Mouse (Mus musculus) E14TG2a.4 (cell line): ENCODE data around the gene Setd5.
A peak's percentile ranks its signal among the peaks of the same experiment; 100 is the strongest.

Experiments used
- H3K27me3 ChIP-seq: 2 replicates; pipeline ENCODE4 v1.6.1; 2014; ENCODE audit warnings: low read length, control low read depth; ENCODE audit not compliant: insufficient read depth
- H3K36me3 ChIP-seq: 2 replicates; pipeline ENCODE4 v1.6.1; 2014; ENCODE audit warnings: low read length, control low read depth; ENCODE audit not compliant: insufficient read depth
- H3K4me1 ChIP-seq: replicated peaks from 2 replicates; pipeline ENCODE4 v1.6.1; 2014; ENCODE audit warnings: low read depth, low read length, control low read depth
- H3K4me3 ChIP-seq: replicated peaks from 2 replicates; pipeline ENCODE4 v1.5.1; 2014; ENCODE audit warnings: mild to moderate bottlenecking, low read length
- H3K9me3 ChIP-seq: 2 replicates; pipeline ENCODE4 v1.6.1; 2014; ENCODE audit warnings: low read length, control low read depth
- CTCF ChIP-seq: conservative IDR thresholded peaks from 2 replicates; pipeline ENCODE4 v1.5.1; 2014; ENCODE audit warnings: low read length
- NANOG ChIP-seq: IDR thresholded peaks from 2 replicates; pipeline ENCODE4 v1.6.1; 2014; ENCODE audit warnings: borderline replicate concordance, low read length, mixed read lengths
- POU5F1 ChIP-seq: IDR thresholded peaks from 2 replicates; pipeline ENCODE4 v1.6.1; 2014; ENCODE audit warnings: low read length, borderline replicate concordance

Setd5 gene

DNA sequence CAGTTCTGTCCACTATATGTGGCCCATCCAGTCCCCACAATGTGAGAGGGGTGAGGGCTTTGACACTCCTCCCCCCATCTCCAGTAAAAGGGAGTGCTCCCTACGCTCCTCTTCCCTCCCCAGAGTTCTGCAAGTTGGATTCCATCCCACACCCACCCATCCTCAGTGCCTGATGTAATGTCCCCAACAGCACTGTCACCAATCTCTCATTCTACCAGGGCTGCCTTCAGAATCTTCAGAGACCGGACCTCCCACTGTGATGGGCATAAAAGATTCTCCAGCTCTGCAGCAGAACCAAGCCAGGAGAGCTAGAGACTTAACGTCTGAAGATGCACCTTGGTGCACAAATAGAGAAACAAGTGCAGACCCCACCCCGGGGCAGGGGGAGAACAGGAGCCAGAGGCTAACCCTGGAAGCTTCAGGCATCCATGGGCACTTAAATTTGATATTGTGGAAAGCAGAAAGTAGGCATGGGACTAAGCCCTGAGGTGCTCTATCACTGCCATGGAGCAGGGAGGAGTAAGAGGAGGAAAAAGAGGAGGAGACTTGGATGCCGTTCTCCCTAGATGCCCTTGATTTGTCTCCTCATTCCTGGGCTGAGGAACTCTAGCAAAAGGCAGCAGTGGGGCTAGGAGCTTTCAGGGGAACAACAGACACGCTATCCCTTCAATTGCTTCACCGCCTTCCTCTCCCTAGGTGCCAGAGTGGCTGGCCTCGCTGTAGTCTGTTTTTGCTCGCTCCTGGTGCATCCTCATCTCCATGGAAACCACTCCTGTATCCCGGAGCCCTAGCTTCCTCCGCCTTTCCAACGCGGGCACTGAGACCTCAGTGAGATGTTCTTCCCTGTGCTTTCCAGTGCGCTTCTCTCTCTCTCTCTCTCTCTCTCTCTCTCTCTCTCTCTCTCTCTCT lies 101.4 kb downstream of the Setd5 start:
- peaks cover 15% of the 10 kb centered on the region for H3K4me1 ChIP-seq
- TF ChIP-seq NANOG (no peak), POU5F1 (no peak), CTCF (no peak)
- H3K36me3 ChIP-seq, result no peaks in the 10 kb centered on the region
- peaks cover 21% of the 10 kb centered on the region for H3K27me3 ChIP-seq
- H3K4me3 ChIP-seq, result 0 out of 2 replicates have a peak overlapping the region, but pooled peaks have one; percentile 23
- H3K9me3 ChIP-seq, result no peaks in the 10 kb centered on the region

DNA sequence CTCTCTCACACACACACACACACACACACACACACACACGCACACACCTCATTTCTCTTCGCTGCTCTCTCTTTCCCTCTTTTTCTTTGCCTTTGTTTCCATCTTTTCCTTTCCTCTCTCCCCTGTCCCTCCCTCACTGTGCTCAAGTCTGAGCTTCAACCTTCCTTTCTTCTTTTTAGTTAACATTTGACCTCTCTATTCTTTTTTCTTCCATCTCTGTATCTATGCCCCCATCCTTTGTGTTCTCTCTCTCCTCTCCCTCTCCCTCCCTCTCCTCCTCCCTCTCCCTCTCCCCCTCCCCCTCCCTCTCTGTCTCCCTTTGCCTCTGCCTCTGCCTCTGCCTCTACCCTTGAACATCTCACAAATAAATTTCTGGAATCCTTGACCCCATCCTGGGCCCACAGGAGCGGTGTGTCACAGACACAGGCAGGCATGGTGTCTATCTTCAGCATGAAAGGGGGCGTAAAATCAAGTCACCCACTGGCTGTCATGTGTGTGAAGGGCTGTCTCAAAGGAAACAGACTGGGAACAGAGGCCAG lies 102.1 kb downstream of the Setd5 start:
- H3K36me3 ChIP-seq, result no peaks in the 10 kb centered on the region
- H3K4me3 ChIP-seq, result no peak overlapping the region
- TF ChIP-seq POU5F1, result no peak
- TF ChIP-seq NANOG, result no peak
- TF ChIP-seq CTCF, result no peak
- no peaks in the 10 kb centered on the region for H3K9me3 ChIP-seq
- H3K27me3 ChIP-seq, result peaks cover 21% of the 10 kb centered on the region
- peaks cover 17% of the 10 kb centered on the region for H3K4me1 ChIP-seq

DNA sequence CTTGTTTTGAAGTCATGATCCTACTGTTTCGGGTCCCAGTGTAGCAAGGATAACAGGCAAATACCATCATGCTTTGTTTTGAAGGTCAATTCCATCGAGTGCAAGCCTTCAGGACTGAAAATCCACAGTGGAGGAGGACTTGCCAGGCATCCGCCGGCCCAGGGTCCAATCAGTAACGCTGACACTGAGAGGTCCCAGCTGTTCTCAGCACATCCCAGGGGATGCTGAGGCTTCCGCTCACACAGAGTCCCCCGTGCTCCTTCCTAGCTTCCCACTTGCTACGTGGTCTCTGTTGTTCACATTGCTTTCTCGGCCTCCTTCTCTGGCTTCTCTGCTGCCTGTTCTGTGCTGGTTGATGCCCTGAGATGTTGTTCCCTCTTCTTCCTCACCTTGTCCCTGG lies 107.0 kb downstream of the Setd5 start:
- Histone ChIP-seq H3K4me3 (no peak overlapping the region), H3K9me3 (no peaks in the 10 kb centered on the region), H3K4me1 (peaks cover 10% of the 10 kb centered on the region), H3K36me3 (no peaks in the 10 kb centered on the region), H3K27me3 (peaks cover 12% of the 10 kb centered on the region)
- no peak for TF ChIP-seq CTCF
- no peak for TF ChIP-seq NANOG
- no peak for TF ChIP-seq POU5F1

DNA sequence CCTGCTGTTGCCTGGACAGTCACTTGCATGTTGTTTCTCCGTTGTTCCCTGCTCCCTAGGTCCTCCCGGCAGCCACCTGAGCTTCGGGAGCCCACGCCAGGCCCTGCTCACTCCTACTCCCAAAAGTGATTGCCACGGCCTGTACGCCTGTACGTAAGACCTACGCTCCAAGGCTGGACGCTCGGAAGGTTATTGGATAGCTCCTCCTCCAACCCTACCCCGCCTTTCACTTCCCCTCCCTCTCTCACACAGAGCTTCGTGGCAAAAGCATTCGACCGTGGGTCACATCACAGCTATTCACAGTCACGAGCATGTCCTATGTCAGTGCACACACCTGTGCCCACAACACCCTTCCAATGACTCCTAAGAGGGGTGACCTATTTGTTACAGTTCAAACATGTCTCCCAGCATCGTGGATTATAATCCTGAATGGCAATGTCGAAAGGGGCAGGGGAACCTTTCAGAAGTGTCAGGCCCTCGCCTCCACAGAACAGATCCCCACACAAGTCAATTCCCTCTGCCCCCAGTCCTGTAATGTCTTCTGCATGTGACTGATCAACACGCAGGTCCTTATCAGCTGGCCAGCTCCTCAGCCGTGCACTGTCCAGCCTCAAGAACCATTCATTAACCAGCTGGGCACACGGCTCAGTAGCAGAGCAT lies 107.8 kb downstream of the Setd5 start:
- H3K27me3 ChIP-seq, result peaks cover 4% of the 10 kb centered on the region; the same call in 1 of the 2 replicates
- H3K4me1 ChIP-seq, result peaks cover 10% of the 10 kb centered on the region
- no peak for TF ChIP-seq CTCF
- TF ChIP-seq NANOG, result no peak
- TF ChIP-seq POU5F1, result no peak
- no peaks in the 10 kb centered on the region for H3K9me3 ChIP-seq
- H3K4me3 ChIP-seq, result no peak overlapping the region
- H3K36me3 ChIP-seq, result no peaks in the 10 kb centered on the region

DNA sequence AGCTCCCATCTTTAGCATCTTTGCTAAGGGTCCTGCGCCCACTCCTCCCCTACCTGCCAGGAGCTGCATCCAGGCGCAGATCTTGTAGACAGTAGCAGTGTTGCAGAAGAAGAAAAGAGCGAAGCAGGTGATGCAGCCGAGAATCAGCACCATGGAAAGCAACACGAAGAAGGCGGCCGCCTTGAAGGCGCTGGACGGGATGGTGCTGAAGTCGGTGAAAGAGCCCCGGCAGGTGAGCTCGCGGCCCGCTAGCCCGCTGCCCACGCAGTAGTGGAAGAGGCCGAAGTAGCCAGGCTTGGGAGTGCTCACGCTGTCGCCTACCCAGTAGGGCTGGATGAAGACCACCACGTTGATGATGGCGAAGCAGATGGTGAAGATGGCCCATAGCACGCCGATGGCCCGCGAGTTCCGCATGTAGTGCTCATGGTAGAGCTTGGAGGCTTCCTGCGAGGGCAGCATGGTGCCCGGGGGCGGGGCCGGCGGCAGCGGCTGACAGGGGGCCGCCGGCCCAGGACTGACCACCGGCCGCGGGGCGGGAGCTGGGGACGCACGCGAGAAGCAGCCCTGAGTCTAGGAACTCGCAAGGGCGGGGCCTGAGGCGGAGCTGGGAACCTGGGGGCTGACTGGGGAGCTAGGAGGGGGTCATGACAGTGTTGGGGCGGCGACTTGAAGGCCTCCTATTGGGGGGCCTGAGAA lies 116.7 kb downstream of the Setd5 start:
- TF ChIP-seq POU5F1 (no peak), CTCF (no peak), NANOG (no peak)
- Histone ChIP-seq H3K36me3 (no peaks in the 10 kb centered on the region), H3K27me3 (peaks cover 56% of the 10 kb centered on the region), H3K4me1 (peaks cover 14% of the 10 kb centered on the region), H3K4me3 (peak overlapping the region; percentile 80), H3K9me3 (no peaks in the 10 kb centered on the region)

DNA sequence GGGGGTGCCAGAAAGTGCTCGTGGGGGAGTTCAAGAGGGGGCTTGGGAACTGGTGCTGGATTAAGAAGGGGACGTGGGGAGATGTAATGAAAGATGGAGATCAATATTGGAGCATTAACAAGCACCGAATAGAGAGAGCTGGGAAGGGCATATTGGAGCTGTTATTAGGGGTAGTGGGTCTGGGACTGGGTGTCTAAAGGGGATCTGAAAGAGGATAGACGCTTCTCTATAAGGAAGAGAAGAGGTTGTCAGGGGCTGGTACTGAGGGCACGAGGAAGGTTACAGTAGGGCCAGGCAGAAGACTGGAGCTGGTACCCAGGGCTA lies 117.3 kb downstream of the Setd5 start:
- peaks cover 56% of the 10 kb centered on the region for H3K27me3 ChIP-seq
- H3K9me3 ChIP-seq, result no peaks in the 10 kb centered on the region
- H3K4me1 ChIP-seq, result peaks cover 14% of the 10 kb centered on the region
- H3K4me3 ChIP-seq, result peak overlapping the region; percentile 80
- H3K36me3 ChIP-seq, result no peaks in the 10 kb centered on the region
- TF ChIP-seq POU5F1 (no peak), NANOG (no peak), CTCF (no peak)

DNA sequence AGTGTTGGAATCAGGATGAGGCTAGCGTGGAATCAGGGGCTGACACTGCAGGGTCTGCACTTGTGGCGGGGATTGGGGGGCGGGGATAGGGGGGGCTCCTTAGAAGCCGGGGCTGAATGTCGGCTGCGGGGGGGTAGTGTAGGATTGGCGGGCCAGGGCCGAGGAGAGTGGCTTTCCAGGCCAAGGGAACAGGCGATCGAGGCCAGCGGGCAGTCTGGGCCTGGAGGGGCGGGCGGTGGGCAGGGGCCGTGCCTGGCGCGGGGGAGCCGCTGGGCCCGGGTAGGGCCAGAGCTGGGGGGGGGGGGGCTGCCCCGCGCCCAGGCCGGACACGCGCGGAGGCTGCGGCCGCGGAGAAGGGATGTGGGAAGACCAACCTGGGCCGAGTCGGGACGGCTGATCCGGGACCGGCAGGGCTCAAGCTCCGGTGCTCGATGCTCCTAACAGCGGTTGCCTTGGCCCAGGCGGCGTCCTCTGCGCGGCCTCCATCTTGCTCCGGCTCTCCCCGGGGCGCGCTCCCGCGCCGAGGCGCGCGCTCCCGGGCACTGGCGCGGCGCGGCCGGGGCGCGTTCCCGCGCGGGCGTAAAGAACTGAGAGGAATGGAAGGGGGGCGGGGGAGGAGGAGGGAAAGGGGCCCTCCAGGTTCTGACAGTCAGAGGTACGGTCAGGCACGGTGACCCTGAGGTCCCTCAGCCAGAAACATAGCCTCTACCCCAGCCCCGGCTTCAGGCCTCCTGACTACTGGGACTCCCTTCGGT lies 117.9 kb downstream of the Setd5 start, which contains the start of gene Lhfpl4:
Gene Lhfpl4, minus strand, starts transcription at position 544 of the 755 bp plus-strand sequence.
- no peak for TF ChIP-seq CTCF
- TF ChIP-seq NANOG, result no peak
- no peak for TF ChIP-seq POU5F1
- H3K4me1 ChIP-seq, result peaks cover 14% of the 10 kb centered on the region
- peaks cover 56% of the 10 kb centered on the region for H3K27me3 ChIP-seq
- no peaks in the 10 kb centered on the region for H3K36me3 ChIP-seq
- no peaks in the 10 kb centered on the region for H3K9me3 ChIP-seq
- H3K4me3 ChIP-seq, result peak within 1 kb of the TSS; percentile 80

DNA sequence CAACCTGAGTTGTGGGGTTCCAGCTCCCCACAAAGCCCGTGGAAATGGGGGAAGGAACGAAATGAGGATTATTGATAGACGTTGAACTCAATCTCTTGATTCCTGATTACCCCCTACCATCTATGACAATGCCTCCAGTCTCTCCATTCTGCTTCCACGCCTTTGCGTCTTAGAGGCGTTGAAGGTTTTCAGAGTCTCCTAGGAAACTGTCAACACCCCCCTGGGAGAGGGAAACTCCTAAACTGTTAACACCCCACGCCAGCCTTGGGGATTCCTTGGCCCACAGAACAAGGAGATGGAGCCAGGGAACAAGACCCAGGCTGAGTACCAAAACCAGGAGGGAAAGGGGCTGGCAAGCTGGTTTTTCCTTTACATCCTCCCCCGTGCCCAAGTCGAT lies 118.4 kb downstream of the Setd5 start:
- TF ChIP-seq NANOG, result no peak; the same call in 1 of the 2 replicates
- no peak for TF ChIP-seq POU5F1
- TF ChIP-seq CTCF, result no peak
- Histone ChIP-seq H3K36me3 (no peaks in the 10 kb centered on the region), H3K4me1 (peaks cover 14% of the 10 kb centered on the region), H3K9me3 (no peaks in the 10 kb centered on the region), H3K27me3 (peaks cover 56% of the 10 kb centered on the region), H3K4me3 (peak overlapping the region; percentile 80)
